Mouse (Mus musculus) CD4-positive helper T cell, adult 2 months (primary cell): ENCODE measurements around the gene Hes3.

Source experiments
- DNase-seq: peaks from one replicate; pipeline ENCODE4 v3.0.0-alpha.2; 2012; ENCODE audit warnings: low read depth, missing footprints, low spot score

Hes3 gene

GRCm38 (mm10) chr4:152291562-152291961 is at the start of gene Hes3:
Gene Hes3, minus strand, starts transcription at chr4:152291662.
- no peak for DNase-seq

DNA sequence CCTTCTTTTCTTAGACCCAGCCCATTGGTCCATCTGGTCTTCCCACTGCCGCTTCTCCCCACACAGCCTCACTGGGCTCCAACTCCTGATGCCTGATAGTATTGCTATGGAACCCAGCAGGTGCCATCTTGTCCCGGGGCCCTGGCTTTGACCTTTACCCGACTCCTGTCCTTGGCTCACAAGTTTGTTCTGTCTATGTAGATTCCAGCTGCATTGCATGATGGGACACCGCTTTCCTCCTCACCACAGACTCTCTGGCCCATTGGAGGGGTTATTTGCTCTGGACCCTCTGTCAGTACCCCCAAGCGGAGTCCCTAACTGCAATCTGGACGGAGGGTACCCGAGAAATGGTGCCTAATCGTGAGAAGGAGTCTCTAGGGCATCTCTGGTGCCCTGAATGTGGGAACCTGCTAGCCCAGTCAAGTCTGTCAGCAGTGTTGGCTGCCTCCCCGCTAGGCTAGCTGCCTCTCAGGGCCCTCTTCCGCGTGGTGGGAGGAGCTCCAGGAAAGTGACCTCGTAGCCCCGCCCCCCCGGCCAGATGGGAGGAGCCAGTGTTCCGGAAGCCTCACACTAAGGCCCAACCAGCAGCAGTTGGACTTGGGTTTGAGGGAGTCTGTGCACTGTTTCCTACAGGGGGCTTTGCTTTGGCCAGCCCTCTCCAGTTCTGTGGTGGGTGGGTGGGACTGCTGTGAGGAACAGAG is 49.3 kb upstream of the Hes3 start:
- peak; percentile 41 for DNase-seq

- no peak for DNase-seq
Measured at GRCm38 (mm10) chr4:152339293-152339790, 47.9 kb upstream of the Hes3 start.

DNA sequence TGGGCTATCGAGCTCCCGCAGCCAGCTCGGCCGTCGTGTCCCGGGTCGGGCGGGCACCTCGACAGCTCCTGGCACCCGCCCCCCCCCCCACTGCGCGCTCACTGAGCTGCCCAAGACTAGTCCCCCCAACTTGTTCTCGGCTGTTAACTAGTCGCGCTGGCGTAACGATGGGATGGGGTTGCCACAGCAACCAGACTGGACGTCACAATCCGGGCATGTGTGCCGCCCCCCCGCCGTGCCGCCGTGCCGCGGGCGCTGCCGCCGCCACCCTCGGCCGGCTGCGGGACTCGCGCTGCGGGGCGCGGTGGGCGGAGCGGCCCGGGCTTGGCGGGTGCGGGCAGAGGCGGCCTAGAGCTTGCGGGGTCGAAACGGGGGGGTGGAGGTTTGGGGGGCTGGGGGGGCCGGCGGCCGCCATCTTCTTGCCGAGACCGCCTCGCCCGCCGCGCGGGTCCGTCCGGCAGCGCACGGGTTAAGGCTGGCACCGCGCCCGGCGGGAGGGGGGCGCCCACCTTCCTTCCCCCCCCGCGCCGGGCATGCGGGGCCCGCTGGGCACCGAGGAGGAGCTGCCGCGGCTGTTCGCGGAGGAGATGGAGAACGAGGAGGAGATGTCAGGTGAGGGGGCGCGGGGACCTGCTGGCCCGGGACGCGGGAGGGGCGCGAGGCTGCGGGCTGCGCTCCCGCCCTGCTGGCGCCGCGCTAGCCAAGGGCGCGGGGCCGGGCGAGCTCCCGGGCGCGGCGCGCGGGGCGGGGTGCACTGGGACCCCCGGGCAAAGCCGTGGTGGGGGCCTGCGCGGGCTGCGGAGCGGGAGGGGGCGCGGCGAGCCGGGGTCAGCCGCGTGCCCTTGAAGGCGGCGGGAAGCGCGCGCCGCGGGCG is 47.2 kb upstream of the Hes3 start, which contains the start of gene Chd5:
TSS of gene Chd5 (plus strand) at position 233 of the 874 bp plus-strand sequence.
- no peak for DNase-seq

DNA sequence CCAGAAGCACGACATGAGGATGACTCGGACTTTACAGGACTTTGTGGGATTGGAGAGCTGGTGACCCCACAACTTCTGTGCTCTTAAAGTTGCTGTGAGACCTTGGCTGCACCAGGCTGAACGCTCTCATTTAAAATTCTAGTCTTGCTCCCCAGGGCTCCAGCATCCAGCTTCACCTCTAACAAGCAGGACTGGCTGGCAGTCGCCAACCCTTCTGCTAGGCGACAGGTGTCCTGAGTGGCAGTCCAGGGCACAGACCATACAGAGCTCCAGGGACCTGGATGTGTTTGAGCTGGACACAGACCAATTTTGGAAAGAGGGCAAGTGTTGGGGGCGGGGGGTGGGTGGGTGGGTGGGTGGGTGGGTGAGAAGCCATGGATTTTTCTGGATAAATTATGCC is 46.3 kb upstream of the Hes3 start:
- no peak for DNase-seq

- no peak for DNase-seq
Measured at GRCm38 (mm10) chr4:152333587-152333986, 42.1 kb upstream of the Hes3 start.

GRCm38 (mm10) chr4:152332952-152333351 is 41.5 kb upstream of the Hes3 start:
- peak; percentile 54 for DNase-seq

GRCm38 (mm10) chr4:152328691-152329090 is 37.2 kb upstream of the Hes3 start:
- peak; percentile 34 for DNase-seq

DNA sequence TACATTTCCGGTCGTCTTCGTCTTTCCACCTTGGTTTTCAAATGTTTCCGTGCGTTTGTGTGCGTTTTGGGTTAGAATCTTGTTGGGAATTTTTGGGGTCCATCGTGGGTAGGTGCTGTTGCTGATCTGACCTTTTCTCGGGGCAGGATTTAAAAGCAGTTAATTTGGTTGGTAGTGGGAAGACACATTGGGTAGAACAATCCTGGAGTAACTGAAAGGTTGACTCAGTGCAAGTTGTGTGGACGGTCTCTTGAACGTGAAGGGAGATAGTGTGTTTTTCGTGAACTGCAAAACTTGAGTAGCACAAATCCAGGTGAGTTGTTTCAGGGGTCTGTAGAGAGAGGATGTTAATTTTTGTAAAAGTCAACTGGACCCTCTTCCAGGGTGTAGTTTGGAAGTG is 35.1 kb upstream of the Hes3 start:
- DNase-seq: no peak

GRCm38 (mm10) chr4:152325574-152326411 is 34.3 kb upstream of the Hes3 start, which contains the start of gene Rpl22:
Gene Rpl22, plus strand, starts transcription at chr4:152325742.
- DNase-seq: peak; percentile 98

- no peak for DNase-seq
Measured at GRCm38 (mm10) chr4:152324641-152325562, 33.4 kb upstream of the Hes3 start.

DNA sequence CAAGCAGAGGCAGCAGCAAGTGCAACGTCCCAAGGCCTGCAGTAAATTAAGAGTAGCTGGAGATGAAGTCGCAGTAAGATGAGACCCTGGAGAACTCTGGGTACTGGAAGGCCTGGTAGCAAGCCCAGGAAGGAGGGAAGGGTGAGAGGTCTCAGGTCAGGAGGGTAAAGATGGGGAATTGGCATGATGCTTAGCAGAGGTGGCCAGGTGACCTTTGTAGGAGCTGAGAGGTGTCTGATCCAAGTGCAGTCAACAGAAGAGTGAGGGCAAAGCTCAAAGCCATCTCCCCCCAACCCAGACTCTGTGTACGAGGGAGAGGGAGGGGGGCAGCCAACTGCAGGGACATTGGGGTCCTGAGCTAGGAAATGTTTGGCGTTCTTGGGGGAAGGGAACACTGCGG is 30.0 kb upstream of the Hes3 start:
- no peak for DNase-seq

GRCm38 (mm10) chr4:152318517-152319234 is 27.2 kb upstream of the Hes3 start, which contains the start of gene Rnf207:
Gene Rnf207, minus strand, starts transcription at chr4:152318993.
- peak; percentile 49 for DNase-seq

GRCm38 (mm10) chr4:152317631-152318033 is 26.2 kb upstream of the Hes3 start:
- no peak for DNase-seq

GRCm38 (mm10) chr4:152315498-152316213 is 24.2 kb upstream of the Hes3 start:
- no peak for DNase-seq

DNA sequence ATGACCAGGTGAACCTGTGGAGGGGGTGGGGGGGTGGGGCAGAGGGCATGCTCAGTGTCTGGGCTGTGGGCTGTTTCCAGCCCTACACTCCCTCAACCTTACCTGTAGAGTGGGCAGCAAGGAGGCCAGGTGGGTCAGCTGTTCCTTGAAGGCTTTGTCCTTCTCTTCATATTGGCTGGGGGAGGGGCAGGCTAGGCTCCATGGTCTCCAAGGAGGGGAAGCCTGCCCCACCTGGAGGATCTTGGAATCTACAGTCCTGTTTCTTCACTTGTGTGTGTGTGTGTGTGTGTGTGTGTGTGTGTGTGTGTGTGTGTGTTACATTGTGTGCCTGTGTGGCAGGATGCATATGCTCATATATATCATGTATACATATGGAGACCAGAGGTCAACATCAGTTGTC is 22.5 kb upstream of the Hes3 start:
- no peak for DNase-seq

DNA sequence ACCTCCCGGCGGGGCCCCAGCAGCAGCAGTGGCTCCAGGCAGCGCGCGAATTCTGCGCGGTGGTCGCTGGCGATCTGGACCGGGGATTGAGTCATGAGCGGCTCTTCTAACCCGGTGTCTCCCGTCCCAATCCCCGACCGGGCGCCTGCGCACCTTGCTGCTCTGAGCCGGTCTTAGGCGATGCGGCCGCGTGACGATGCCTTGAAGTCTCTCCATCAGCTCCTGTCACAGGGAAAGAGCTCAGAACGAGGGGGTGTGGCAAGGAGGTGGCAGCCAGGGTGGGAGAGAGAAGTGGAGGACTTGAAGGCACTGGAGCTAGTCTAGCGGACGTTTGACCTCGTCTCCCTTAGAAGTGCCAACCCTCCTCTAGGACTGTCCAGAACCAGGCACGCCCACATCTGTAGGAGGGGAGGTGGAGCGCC is 21.8 kb upstream of the Hes3 start:
- DNase-seq: peak; percentile 30

- no peak for DNase-seq
Measured at GRCm38 (mm10) chr4:152312186-152312585, 20.7 kb upstream of the Hes3 start.

- no peak for DNase-seq
Measured at GRCm38 (mm10) chr4:152307542-152307941, 16.1 kb upstream of the Hes3 start.
